Mouse (Mus musculus) embryo, embryonic 10 days (tissue): Measurements from ENCODE around the gene Cd46.

Experiments used
- DNase-seq: peaks from one replicate; pipeline ENCODE4 v3.0.0-alpha.2; 2015; ENCODE audit warnings: low spot score

The Cd46 gene

DNA sequence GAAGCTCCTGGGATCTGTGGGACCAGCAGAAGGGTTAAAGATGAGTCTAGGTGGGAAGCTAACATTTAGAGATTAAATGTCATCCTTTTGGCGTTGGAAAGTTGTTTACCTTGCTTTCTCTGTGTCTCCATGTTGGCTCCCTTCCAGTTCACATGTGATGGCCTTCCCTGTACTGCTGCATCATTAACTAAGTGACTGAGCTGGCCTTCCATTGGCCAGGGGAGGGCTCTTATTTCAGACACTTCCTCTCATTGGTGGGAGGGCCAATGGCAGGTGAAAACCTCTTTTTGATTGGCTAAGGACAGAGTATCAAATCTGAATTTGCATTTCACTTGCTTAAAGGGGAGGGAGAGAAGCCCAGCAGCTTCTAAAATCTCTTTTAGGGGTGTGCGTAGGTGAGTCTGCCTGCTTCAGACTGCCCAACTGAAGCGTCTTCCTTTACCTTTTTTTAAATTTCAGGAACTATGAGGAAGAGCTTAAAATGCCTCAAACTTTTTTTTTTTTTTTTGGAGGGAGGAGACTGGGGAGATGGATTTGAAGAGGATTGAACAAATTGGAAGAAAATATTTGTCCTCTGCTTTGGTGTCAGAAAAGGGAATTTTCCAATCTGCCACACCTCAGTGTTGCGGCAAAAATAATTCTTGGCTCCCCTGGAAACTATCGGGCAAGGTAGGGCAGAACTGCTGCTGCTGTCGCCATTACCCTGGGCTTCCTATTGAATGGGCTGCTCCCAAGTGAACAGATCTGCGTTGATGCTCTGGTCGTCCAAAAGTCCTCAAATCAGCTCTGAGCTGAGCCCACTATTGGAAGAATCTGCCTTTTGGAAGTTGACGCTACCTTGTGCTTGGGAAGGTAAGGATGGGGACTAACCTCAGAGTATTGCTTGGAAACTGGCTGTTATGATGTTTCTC, 73.7 kb downstream of the Cd46 start:
- DNase-seq: no peak

DNA sequence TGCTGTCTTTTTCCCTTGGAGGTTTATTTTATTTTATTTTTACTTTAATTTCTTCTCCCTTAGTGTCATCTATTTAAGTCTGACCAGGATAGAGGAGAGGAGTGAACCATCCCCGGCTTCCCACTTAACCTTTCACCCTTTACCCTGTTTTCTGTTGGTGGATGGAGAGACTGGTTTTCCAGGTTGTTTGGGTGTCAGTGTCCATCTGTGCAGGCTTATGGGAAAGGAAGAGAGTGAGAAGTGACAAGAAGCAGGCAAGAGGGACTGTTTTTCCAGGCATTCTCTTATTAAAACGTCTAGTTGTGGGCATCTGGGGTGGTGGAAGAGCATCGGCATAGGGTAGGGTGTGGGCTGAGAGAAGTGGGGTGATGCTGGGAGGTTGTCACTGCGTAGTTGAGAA, 74.4 kb downstream of the Cd46 start:
- DNase-seq: no peak

DNA sequence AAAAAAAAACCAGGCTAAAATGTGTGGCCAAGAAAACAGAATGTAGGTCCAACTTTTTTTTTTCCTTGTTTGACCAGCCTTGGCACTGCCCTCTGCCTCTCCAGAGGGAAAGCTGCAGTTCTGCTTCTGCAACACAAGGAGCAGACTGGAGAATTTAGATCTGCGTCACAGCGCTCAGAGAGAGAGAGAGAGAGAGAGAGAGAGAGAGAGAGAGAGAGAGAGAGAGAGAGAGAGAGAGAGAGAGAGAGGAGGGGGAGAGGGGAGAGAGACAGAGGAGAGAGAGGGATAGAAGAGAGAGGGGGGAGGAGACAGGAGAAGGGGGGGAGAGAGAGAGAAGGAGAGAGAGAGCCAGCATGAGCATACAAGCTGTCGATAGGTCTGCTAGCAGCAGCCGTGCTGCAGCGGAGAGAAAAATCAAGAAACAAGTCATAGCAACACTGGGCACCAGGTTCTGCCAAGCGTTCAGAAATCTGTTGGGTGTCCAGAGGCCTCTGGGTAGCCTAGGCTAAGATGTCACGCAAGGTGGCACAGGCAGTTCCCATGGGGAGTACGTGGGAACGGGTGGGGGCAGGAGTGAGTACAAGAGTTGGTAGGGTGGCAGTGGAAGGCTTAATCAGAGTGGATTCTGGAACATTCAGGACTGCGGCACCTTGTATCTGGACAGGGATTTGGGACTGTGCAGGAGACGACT, 75.1 kb downstream of the Cd46 start:
- peak; percentile 24 for DNase-seq

DNA sequence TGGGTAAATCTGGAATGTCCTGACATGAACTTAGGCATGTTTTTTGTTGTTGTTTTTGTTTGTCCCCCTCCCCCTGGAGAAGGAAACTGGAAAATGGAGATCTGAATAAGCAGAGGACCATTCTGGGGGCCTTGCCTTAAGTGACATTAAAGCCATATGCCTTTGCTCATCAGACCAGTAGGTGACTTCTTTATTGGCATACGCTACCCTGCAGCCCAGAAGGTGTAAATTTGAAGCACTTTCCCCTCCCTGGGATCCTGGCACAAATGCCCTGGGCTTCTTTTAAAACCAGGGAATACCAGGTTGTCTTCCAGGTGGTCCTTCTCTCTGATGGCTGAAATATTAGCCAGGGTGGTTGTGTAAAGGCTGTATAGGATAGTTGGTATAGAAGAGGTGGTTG, 76.8 kb downstream of the Cd46 start:
- no peak for DNase-seq

DNA sequence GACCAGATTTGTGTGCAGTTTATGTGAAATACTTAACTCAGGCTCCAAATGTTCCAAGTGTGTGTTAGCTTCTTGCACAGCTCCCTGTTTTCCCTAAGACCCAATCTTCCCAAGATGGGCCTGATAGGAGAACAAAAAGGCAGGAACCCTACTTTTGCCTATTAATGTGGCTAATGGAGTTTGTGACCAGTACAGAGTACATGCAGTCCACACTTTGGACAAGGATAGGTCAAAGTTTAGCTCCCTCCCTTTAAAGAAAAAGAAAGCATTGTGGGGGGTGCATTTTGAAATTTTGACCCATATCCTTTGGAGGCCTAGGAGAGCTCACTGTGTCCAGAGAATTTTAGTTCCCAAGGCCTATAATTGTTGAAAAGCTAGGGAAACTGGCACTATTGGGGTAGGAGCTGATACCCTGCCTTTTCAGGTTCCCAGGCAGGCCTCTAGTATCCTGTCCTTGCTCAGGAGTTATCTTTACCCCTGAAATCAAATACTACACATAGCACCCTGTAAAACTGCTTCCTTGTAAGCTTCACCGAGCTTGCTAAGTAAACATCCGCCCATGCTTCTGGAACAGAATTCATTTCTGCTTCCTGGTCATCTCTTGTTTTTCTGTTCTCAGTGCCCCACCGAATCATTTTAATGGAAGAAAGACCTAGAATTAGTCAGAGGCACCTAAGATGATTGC, 77.7 kb downstream of the Cd46 start:
- DNase-seq: no peak

DNA sequence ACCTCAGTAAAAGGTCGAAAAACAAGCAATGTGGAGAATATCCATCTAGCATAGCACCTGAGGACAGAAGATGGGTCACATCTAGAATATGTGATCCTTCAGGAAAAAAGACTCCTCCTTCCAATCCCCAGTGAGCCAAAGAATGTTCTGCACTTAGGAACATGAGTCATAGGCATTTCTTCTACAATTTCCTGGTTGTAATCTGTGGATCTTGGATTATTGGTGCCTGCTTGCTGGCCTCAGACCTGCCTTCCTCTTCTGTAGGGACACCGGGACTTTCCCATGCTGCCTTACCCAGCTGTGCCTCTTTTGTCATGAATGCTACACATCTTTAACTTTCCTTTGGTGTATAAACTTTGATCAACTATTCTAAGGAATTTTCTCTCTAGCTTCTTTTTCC, 79.5 kb downstream of the Cd46 start:
- no peak for DNase-seq

DNA sequence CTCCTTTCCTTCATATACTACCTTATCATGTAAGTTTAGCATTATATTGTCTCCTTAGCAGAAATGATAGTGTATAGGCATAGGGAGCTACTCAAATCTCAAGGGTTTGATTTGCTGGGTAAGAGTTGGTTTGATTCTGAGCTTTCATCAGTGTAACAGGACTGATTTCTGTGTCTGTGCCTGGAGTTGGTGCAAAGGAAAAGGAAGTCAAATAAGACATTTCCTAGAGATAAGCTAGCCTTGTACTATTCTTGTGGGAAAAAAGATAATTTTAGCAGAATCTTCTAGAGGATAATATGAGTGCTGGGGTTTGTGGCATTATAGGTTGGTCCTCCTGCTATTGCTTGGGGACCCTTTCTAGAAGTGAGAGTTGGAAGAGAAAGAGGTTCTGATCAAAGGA, 85.8 kb downstream of the Cd46 start:
- DNase-seq: no peak

DNA sequence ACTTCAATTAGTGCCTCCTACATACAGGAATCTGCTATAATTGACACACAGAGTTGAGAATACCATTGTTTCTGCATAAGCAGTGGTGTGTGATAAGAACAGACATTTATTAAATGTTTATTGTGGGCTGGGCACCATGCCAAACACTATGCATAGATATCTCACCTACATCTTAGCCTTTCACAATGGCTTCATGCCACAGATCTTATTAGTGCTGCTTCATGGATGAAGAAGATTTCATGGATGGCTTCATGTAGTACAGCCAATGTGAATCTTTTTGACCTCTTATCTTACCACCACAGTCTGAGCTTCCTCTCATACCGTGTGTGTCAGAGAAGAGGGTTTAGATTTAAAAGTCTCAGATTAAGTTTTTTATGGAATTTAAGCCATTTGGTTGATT, 87.9 kb downstream of the Cd46 start:
- DNase-seq: no peak

DNA sequence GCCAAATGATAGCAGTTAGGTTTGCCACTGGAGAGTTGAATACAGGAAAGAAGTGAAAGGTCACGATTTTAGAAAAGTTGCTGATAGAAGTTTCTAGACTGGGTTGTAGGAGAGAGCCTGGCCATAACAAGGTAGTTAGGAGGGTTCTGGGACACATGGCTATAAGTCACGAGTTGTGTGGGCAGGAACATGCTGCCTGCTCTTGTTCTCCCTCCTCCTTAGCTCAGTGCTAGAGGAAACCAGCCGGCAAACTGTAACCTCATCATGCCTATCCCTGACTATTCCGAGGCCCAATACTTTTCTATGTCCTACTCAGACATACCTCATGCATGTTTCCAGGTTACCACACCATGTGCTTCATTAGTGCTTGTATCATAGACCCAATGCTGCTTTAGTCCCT, 88.7 kb downstream of the Cd46 start:
- no peak for DNase-seq

DNA sequence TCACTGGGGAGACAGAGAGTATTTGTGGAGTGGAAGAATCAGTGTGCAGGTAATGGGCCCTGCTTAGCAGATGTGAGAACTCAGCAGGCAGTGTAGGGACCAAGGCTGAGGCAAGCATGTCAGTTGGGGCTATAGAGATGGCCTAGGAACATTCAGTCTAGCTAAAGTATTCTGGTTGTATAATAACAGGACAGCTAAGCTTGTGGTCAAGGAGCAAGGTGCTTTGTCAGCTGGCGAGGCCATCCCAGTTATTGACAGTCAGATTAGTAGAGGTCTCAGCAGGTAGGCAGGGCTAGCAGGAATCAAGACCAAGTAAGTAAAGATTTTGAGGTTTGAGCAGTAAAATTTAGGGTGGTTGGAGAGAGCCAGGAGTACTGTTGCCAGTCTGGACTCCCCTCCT, 93.7 kb downstream of the Cd46 start:
- no peak for DNase-seq

DNA sequence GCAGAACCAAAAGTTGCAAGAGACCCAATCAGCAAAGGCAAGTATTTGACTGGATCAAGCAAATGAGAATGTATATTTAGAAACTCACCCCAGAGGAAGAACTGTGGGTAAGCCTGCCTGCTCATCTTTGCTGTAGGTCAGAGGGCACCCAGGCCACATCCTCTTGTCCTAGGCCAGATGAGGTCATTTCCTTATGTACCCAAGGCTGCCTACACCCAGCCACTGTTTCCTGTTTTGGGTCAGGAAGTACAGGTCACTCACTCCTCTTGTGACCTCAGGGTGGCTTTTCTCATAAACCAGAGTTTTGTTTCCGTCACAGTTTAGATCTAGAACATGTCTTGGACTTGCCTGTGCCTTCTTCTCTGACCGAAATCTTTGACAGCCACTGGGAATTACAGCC, 96.9 kb downstream of the Cd46 start:
- DNase-seq: no peak

DNA sequence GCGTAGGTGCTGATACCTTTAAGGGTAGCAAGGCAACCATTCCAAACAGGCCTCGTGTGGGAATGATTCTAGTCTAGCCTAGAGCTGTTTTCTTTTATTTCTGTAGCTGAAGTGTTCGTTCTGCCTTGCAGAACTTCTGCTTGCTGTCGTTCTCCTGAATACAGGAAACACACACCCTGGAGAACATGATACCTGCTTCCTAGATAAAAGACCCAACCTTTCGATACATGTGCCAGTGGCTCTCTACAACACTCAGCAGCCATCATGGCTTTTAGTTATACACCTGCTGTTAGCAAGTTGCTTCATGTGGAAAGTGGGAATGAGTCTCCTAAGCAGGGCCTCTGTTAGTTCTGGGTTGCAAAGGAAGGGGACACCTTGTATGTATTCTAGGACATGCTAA, 97.8 kb downstream of the Cd46 start:
- DNase-seq: no peak

DNA sequence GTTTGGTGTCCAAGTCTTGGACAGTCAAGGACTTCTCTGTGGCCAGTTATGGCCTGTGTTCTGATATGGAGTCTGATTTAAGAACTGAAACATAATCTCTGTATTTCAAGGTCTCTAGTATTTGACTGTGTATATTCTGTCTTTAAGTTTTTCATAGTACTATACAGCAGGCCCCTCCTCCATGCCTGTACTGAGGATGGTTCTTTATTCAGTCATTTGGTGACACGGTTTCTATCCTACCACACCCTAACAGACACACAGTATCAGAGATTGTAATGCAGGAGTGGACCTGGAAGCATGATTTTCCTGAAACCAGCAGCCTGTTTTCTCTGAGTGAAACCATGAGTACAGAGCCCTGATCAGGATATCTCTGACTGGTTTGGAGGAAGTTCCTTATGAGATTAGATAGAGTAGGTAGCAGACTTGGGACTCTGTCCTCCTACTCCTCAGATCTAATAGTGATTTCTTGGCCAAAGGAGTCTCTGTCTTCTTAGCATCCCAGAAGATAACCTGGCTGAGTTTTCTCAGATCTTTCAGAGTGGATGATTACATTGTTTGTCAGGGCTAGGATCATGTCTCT, 98.5 kb downstream of the Cd46 start:
- no peak for DNase-seq

DNA sequence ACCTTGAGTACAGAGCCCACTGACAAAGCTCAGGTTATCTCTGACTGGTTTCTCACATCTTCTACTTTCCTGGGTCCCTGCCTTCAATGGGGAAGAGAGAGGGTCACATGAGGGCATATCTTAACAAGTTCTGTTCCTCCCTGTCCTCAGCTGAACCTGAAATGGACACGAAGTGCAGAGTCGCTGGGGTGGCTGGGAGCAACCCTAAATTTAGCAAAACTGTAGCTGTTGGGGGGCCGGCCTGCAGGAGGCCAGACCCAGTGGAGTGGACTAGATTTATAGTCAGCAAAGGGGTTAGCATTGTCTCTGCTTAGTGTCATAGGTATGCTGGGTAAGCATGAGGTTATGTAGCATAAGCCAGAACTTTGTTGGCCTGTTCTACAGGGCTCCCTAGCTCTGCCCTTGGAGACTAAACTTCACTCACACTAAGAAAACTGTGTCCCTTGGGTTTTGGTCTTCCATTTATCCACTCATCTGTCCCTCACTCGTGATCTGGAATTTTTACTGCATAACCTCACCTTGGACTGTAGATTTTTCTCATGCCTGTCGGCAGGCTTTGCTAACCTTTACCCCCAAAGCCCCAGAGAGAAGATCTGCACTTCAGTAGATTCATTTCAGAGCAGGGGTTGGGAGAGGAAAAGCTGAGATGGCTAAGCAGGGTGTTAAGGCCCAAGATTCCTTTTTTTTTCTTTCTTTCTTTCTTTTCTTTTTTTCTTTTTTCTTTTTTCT, 99.3 kb downstream of the Cd46 start:
- no peak for DNase-seq

DNA sequence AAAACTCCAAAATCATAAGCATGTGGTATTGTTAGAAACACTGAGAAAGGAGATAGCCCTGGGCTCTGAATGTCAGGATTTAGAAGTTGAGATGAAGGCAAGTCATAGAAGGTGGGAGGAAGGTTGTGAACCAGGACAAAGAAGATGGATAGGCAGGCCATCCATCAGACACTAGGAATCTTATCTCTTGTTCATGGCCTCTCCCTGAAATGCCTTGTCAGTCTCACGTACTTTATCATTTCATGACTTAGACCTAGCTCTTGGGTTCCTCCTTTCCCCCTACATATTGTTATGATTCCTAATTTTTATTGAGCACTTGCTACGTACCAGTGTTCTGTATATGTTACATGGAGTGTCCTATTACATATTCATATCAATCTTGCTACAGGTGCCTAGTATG, 100.4 kb downstream of the Cd46 start:
- no peak for DNase-seq

DNA sequence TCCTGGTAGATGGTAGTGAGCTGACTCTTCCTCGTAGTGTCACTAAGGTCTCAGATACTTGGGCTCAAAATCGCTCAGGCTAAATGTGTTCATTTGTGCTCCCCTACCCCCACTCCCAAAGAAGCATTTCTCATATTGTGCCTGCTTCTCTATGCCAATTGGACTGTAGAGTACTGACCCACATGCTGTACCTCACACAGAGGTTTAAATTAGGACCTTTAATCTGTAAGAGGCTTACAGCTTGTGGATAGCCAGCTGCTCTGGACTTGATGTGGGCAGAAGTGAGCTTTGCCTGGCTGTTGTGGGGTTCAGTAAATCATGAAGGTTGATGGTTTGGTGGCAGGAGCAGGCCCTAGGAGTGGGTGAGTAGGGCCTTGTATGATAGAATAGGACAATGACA, 101.1 kb downstream of the Cd46 start:
- DNase-seq: no peak

DNA sequence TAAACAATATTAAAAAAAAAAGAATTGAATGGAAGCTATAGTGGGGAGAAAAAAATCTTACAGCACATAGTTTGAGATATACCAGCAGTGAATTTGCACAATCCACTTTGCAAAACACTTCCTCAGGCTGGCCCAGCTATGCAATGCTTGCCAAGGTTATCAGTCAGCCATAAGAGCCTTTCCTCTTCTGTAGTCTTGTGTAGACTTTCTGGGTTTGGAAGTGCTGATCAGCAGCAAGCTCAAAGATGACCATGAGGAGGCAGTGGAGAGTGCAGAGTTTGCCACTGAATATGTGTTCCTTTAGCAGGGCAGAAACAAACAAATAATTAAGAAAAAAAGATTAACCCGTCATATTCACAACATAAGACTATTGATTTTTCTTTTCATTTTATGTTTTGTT, 103.0 kb downstream of the Cd46 start:
- no peak for DNase-seq
